Mouse (Mus musculus) CH12.LX (cell line): ENCODE measurements at regions not wholly inside any gene's neighbourhood (a gene's known extent, or its start where the extent isn't known, plus 50 kb on each side); places are given as distances from the start of the nearest gene placed in this dataset.

Experiments used
- EP300 ChIP-seq: IDR thresholded peaks from 2 replicates; pipeline ENCODE4 v1.6.1; 2011; ENCODE audit warnings: low read length, improper control_type of control experiment
- ETS1 ChIP-seq: conservative IDR thresholded peaks from 2 replicates; pipeline ENCODE4 v1.6.1; 2012; ENCODE audit warnings: low read depth, mild to moderate bottlenecking, inconsistent platforms, low read length, improper control_type of control experiment, moderate library complexity
- HCFC1 ChIP-seq: IDR thresholded peaks from 2 replicates; pipeline ENCODE4 v1.6.1; 2012; ENCODE audit warnings: low read depth, mild to moderate bottlenecking, inconsistent platforms, low read length, improper control_type of control experiment
- IRF4 ChIP-seq: IDR thresholded peaks from 2 replicates; pipeline ENCODE4 v1.6.1; 2014; ENCODE audit warnings: low read depth, mild to moderate bottlenecking, inconsistent platforms, low read length, improper control_type of control experiment
- MAX ChIP-seq: IDR thresholded peaks from 2 replicates; pipeline ENCODE4 v1.6.1; 2011; ENCODE audit warnings: low read length, improper control_type of control experiment
- POLR2A ChIP-seq: IDR thresholded peaks from 2 replicates; pipeline ENCODE4 v1.6.1; 2011; ENCODE audit warnings: low read depth, mild to moderate bottlenecking, improper control_type of control experiment, low read length
- RAD21 ChIP-seq: IDR thresholded peaks from 2 replicates; pipeline ENCODE4 v1.6.1; 2011; ENCODE audit warnings: low read depth, mild to moderate bottlenecking, low read length, improper control_type of control experiment, moderate library complexity
- RCOR1 ChIP-seq: conservative IDR thresholded peaks from 2 replicates; pipeline ENCODE4 v1.6.1; 2012; ENCODE audit warnings: low read depth, mild to moderate bottlenecking, inconsistent platforms, low read length, improper control_type of control experiment
- UBTF ChIP-seq: IDR thresholded peaks from 2 replicates; pipeline ENCODE4 v1.6.1; 2012; ENCODE audit warnings: low read depth, mild to moderate bottlenecking, inconsistent platforms, low read length, improper control_type of control experiment, moderate library complexity
- ZNF384 ChIP-seq: IDR thresholded peaks from 2 replicates; pipeline ENCODE4 v1.6.1; 2012; ENCODE audit warnings: low read depth, low read length, improper control_type of control experiment, inconsistent platforms

DNA sequence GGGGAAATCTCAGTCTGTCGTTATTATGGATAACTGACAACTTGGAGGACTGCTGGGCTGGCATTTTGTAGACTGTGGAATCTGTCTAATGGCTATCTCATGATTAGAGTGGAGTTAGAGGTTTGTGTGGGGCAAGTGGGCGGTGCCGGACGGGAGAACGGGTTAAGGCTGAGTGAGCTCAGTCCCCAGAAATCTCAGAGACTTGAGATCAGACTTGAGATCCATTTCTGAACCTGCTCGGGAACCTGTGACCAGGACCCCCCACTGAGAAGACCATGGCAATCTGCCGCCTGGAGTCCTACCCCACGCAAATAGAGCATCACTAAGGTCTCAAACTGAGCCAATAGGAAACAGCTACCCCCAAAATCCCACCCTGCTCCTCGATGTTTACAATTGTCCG is 306.0 kb downstream of the Irs2 start:
- no peak for TF ChIP-seq HCFC1
- TF ChIP-seq ETS1 = no peak
- TF ChIP-seq RCOR1 = no peak
- no peak for TF ChIP-seq EP300
- no peak for TF ChIP-seq UBTF
- TF ChIP-seq IRF4 = no peak
- no peak for TF ChIP-seq RAD21
- TF ChIP-seq POLR2A = no peak
- TF ChIP-seq ZNF384 = no peak
- TF ChIP-seq MAX = no peak
